Mouse (Mus musculus) left cerebral cortex, adult 18-20 months (tissue): Measurements from ENCODE around the gene Cd79b. TPM values are rescaled to one million over a fixed set of nuclear protein-coding genes. Genes with fewer than 3 reads are reported as not detected.
A peak's percentile ranks its signal among the peaks of the same experiment; 100 is the strongest.

Source experiments
- DNase-seq, 2 experiments: peaks; one replicate each; pipeline ENCODE4 v3.0.0; 2021 to 2022; ENCODE audit warnings: low spot score in 2 of 2, mixed read lengths in 1 of 2
- total RNA-seq, 2 experiments: library from RNA; stranded (reverse); gene quantifications; 2 replicates each; pipeline ENCODE4 v1.2.3; 2021

Cd79b gene
- total RNA-seq, 2 experiments from 2014 or later = not detected

DNA sequence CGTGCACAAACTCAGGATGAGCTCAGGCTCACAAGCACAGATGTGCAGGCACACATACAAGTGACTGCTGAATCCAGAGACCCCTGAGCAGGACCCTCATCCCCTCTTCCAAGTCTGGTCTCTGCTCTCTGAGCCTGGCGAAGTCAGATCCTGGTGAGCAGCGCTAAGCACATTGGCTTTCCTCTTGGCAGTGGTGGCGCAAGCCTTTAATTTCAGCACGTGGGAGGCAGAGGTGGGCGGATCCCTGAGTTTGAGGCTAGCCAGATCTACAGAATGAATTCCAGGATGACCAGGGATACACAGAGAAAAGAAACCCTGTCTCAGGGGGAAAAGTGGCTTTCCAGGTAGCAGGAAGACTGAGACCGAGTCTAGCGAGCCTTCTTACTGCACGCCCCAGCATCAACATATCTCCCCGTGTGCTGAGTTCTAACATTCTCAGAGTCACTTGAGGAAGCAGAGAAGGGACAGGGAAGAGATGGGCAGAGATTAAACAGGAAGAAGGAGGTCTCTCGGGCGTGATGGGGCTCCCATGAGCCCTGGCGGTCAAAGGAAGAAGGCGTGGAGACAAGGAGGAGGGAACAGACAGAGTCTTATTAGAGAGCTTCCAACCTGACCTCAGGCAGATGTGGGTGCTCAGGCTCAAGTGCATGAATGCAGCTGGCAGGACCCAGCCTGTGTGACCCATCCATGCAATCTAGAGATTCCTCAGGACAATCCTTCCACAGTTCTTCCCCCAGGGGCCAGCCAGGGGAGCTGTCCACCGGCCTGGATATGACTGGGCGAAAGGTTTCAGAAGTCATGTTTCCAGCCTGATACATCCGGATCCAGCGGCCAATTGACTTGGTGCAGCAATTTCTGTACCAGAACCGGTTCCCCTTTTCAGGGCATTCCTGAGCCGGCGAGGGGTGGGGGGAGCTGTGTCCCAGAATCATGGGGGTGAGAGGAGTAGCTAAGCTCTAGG lies 4.1 kb upstream of the Cd79b start:
- DNase-seq = peak; percentile 25 to 49

DNA sequence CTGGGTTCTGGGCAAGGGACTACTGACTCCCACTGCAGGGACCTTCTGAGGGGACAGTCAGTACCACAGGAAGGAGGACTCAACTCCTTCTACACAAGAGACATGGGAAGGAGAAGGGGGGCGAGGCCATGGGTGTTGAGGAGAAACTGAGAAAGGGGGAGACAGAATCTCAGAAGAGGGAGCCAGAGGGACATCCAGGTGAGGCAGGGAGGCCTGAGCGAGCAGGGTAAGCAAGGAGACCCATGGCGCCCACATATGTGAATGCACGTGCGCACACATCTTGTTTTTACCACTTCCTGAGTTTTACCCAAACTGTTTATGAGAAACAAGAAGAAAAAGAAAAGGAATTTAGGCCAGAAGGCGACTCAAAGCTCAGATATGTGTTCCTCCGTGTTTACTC lies 3.2 kb upstream of the Cd79b start:
- no peak for DNase-seq

DNA sequence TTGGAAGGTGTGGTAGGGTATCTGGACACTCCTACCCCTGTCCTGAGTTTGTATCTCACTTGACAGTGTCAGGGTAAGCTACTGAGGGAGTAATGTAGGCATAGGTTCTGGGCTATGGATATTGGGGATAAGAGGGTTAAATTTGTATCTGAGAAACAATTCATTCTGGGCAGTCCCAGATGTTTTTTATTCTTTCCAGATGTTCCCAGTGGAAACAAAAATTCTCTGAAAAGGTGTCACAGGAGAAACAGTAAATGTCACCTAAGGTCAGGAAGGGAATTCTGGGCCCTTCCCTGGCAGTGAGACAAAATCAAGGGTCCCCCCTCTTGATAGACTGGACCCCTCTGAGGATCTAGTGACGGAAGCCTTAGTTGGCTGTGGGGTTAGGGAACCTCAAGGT lies 1.9 kb upstream of the Cd79b start:
- DNase-seq = no peak

DNA sequence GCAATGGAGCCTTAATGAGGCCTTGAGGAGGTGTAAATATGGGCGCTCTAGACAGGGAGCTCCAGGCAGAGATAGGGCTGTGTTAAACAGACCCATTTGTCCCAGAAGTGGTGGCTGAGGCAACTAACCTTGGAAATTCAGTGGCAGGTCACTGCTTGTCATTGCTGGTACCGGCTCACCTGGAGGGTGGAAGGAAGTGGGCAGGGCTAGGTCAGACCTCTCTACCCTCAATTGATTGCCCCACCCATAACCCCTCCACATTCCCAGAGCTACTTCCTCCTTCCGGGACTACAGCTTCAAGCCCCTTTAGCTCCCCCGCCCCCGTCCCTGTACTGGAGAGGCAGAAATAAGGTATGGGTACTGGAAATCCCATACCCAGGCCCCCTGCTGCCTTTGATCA lies 1.0 kb downstream of the Cd79b start:
- DNase-seq = no peak

DNA sequence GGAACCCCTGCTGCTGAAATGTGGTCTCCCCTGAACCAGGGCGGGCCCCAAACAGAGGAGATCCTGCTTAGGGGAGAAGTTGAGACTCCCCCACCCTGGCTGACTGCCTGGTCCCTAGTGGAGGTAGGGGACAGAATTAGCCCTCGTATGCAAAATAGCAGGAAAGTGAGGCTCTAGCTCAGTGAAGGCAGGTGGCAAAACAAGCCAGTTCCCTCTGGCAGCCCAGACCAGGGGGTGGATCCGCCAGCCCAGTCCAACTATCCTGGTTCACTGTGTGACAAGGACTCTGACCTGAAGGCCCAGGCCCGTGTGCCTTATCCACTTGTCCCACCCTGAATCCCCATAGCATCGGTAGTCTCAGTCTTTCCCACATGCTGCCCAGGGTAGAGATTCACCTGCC lies 4.4 kb downstream of the Cd79b start:
- DNase-seq = no peak

DNA sequence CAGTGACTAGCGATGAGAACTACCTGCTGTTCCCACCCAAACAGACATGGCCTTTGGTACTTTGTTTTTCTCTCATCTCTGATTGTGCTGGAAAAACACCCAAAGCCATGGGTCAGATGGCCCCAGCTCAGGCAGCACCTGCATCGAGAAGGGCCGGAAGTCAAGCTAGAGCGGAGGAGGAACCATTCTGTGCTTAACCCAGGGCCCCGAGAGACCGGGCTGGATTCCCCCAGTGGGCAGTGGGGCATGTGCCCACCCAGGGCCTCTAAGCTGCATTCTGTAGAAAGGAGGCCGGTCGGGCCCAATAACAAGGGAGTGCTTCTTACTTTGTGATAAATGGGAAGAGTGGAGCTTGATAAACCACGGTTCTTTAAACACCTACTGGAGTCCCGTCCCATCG lies 6.4 kb downstream of the Cd79b start:
- DNase-seq = no peak

DNA sequence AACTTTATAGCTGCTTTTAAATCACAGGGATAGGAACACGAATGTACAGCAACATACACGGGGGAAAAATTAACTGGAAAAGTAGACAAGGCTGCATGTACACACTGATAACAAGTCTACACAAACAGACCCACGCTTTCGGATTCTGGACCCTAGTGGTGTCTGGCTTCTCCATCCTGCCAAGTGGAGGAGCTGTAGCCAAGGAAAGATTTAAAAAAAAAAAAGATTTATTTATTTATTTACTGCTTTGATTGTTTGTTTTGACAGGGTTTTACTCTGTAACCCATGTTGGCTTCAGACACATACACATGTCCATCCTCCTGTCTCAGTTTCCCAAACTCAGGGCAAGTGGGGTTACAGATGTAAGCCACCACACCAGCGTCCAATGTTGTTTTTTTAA lies 7.1 kb downstream of the Cd79b start:
- DNase-seq = no peak

DNA sequence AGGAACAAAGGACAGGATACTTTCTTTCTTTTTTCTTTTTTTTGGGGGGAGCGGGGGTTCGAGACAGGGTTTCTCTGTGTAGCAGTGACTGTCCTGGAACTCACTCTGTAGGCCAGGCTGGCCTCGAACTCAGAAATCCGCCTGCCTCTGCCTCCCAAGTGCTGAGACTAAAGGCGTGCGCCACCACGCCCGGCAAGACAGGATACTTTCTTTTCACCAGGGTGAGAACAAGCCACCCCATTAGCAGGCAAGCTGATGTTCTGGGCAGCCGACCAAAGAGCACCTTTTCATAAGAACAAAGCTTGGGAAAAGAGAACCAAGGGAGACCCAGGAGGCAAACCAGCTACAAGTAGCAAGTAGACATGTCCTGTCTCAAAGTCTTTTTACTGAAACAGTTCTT lies 7.8 kb downstream of the Cd79b start:
- DNase-seq = no peak

DNA sequence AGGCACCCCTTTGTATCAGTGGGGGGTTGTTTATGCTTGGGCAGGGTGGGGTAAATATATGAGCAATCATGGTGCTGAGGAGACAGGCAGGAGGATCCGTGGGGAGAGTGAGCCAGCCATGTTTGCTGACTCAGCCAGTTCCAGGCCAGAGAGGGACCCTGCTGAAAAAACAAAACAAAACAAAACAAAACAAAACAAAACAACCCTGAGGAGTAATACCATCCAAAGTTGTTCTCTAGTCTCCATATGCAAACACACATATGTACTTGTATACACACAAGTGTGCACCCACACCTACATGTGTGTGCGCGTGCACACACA lies 8.5 kb downstream of the Cd79b start:
- DNase-seq = no peak

DNA sequence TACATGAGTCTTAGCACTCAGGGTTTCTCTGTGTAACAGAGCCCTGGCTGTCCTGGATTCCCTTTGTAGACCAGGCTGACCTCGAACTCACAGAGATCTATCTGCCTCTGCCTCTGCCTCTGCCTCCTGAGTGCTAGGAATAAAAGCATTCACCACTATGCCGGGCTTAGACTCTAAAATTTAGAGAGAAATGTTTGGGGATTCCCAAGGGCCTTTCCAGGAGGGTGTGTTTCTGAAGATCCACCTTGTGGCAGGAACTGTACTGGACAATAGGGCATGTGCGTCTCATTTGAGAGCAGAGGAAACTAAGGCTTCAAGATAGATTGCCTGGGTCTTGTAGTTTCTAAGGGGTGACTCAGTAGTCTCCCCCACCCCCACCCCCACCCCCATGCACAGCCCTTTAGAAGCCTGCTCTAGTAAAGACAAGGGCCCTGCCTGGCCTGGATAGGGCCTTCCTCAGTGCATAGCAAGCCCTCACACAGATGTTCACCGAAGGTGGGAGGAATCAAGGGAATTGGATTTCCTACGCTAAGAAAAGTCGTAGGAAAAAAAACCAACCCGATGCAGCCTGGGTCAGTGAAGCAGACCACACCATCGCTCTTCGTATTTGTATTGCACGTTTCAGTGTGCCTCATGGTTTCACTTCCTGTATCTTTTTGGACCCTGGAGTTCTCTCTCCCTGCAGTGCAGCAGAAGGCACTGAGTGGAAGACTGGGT lies 9.1 kb downstream of the Cd79b start:
- DNase-seq = no peak

DNA sequence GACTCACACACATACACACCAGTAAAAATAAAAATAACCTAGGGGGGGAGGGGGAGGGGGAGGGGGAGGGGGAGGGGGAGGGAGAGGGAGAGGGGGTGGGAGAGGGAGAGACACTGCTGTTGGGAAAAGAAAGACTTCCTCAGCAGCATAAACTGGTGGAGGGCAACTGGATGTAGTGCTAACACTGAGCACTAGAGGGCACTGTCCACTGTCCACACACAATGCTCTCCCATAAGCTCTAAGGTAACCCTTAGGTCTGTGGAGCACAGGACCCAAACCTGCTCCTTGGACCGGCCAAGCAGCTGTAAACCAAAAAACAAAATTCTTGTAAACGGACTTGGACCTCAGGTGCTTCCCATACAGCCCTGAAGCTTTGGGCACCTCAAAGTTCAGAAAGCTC lies 11.9 kb downstream of the Cd79b start:
- peak; percentile 29 to 70 for DNase-seq

DNA sequence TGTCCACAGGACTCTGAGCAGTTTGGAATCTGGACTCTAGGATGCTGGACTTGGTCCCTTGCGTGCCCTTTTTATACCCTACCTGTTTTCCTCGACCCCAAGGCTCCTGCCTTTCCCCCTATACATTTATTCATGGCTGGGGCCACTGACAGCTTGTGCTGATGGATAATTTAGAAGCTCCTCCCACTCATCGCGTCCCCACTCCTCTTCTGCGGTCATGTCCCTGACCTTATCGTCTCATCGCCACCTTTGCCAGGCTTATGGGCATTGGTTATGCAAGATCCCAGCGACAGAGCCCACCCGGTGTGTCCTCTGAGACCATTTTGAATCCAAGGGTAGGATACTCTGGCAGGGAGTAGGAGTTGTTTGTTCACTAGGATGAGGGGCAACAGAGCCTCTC lies 12.8 kb downstream of the Cd79b start, which contains the start of gene Gh:
Gh (minus strand) TSS at position 101 of the 400 bp plus-strand sequence.
- no peak for DNase-seq

DNA sequence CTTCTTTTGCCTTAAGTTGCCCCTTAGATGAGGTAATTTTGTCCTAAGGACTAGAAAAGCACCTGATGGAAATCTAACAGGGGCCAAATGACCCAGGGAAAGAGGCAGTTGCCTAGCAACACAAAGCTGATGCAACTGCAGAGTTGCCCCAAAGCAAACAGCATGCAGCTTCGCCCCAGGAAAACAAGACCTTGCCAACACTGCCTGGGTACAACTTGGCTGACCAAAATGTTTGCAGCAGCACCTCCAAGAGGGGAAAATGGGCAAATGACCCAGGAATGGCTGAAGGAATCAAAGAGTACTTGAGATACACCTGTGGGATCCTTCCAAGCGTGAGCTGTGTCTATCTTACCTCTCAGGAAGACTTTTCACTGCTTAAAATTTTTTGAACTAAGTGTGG lies 22.7 kb downstream of the Cd79b start:
- DNase-seq = no peak

DNA sequence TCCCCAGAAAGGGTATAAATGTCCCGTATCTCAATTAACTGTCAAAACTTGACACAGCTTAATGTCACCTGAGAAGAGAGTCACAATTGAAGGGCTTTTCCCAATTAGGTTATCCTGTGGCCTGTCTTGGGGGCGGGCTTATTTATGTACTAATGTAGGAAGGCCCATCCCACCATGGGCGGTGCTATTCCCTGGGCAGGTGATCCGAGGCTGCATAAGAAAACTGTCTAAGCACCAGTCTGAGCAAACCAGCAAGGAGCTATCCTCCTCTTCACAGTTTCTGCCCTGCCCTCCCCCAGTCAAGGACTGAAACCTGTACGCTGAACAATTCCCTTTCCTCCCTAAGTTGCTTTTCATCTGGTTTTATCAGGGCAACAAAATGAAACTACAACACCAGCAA lies 24.2 kb downstream of the Cd79b start:
- no peak for DNase-seq

DNA sequence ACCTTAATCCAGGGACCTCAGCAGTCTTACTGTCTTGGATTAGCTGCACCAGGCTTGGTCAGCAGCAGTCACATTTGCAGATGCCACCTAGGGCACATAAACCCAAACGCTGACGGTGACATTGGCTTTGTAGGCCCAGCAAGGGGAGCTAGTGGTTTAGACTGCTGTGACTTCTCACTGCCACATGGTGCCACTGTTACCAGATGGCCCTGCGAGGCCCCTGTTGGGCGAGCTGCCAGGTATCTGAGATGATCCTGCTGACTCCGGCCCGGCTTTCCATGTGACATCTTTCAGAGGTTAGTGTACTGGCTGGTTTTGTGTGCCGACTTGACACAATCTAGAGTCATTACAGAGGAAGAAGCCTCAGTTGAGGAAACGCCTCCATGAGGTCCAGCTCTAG lies 25.2 kb downstream of the Cd79b start:
- DNase-seq = no peak

DNA sequence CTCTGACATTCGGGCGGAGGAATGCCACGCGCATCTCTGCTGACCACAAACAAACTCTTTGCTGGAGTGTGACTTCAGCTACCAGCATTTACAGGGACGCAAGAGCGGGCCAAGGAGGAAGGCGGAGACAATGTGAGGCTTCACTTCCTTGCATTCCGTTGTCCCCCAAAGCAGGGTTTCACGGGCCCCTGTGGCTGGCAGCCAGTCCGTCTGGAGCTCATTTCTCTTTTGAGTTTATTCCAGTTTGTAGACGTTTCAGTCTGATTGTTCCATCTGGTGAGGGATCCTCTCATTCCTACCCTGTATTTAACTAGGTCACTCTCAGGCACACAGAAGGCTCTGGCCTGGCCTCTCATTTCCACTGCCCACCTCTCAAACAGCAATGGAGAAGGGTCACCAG lies 27.6 kb downstream of the Cd79b start:
- no peak for DNase-seq

DNA sequence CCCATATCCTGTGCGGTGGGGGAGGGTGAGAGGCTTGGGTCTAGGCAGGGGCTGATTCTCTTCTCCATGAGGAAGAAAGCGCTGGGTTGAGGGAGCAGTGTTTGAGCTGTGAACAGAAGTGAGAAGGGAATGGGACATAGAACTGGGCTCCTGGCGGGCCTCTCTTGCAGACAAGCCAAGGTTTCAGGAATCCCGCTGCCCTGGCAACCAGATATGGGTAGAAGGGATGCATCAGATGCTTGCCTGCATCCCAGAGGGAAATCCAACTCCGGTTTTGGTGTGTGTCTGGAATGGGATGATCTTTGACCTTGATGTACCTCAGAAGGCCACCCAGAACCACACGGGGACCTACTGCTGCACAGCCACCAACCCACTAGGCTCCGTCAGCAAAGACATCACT lies 28.4 kb downstream of the Cd79b start:
- DNase-seq = no peak

DNA sequence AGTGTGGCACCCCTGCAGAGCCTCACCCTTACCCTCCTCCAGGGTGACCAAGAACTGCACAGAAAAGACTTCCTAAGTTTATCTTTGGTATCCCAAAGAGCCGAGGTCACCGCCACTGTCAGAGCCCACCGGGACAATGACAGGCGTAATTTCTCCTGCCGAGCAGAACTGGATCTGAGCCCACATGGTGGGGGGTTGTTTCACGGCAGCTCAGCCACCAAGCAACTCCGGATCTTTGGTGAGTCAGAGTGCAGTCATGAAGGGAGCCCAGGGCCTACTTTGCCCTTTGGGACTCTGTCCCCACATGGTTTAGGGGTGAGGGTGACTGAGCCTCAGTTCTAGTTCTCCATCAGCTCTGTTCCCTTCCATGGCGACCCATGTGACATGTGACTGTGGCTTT lies 30.4 kb downstream of the Cd79b start:
- no peak for DNase-seq

DNA sequence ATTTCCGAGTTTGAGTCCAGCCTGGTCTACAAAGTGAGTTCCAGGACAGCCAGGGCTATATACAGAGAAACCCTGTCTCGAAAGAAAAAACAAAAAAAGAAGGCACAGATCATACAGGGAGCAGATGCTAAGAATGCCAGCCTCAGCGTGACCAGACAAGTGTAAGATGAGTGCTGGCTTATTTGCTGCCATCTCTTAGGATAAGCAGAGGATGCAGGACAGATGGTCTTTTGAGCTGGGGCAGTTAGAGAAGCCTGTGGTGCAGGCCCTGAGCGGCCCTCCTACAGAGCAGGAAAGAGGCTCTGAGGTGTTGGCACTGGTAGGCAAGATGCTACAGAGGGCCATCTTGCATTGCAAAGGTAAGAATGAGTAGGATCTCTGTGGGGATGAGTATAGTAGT lies 31.2 kb downstream of the Cd79b start:
- no peak for DNase-seq

DNA sequence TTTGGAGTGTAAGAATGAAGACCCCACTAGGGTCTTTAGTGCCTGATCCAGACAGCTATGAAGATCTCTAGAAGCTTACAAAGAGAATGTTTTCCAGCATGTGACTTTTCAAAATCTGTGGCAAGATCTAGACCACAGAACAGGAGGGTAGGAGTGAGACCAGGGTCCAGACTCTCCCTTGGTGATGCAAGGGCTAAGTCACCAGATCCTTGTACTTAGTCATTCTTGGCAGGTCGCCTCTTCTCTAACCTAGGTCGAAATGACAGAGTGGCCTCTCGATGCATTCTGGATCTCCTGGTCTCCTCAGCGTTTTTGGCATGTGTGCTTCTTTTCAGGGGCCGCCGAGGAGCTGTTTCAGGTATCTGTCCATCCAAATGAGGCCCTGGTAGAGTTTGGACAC lies 32.1 kb downstream of the Cd79b start:
- DNase-seq = no peak

DNA sequence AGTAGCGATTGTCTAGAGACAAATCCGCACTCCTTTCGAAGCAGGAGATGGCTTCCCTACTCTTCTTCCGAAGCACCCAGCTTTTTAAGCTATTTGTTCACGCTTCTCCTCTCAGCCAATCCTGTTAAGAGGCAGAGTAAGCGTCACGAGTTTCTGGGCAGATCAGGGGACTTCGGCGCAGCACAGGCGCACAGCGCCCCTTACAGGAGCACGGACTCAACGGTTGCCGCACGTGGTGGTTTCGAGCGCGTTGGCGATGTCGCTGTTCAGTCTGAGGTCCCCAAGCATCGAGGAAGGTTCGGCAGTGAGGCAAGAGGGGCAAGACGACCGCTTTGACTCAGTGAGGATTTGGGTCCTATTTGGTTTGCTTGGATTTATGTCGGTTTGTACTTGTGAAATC lies 38.1 kb downstream of the Cd79b start, which contains the start of gene Tcam1:
Tcam1 (plus strand) TSS at position 219 of the 400 bp plus-strand sequence.
- DNase-seq = peak; percentile 91 to 96

DNA sequence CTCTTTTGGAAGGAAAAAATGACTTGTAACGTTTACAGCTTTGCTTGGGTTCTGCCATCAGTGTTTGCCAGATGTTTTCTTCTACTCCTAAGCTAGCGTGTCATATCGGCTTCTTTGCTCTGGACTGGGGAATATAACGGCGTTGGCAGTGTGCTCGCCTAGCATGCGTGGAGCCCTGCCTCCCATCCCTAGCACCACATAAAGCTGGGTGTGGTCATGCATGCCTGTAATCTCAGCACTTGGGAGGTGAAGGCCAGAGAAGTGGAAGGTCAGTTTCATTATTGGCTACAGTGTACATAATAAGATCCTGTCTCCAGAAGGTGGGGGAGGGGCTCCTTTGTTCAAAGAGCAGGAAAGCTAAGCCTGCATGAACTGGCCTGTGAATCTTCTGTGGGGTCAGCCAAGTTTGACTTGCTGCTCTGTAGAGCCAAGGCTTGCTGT lies 39.6 kb downstream of the Cd79b start:
- no peak for DNase-seq

DNA sequence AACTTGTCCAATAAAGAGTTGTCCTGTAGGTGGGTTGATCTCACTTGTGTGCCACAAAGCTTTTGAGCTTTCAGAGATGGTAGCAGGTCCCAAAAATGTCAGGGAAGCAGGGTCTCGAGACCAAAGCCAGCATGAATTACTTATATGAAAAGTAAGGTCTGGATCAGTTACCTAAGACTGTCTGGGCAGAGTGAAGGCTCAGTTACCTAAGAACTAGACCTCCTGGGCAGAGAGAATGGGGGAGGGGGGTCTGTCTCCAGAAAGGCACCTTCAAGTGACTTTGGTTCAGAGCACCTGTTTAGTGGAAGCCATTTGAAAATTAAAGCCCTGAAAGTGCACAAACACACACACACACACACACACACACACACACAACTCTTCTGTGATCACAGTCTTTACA lies 40.2 kb downstream of the Cd79b start:
- no peak for DNase-seq
